Mouse (Mus musculus): ENCODE data around the gene Fbxw2.

DNA sequence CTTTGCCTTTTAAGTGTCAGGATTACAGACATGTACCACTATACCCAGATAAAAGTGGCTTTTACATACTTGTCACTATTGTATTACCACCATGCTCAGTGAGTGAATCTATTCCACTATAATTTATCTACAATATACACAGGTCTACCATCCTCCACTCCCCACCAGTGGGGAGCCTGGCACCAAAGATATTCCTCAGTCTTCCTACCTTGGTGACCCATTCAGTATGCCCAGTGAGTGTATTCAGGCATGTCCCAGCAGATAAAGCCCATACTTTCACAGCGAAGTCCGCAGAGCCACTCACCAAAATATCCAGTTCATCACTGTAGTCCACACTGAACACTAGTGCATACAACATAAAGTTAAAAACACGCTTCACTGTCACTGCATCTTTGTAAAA lies 15.3 kb downstream of the Fbxw2 start:
- TF ChIP-seq CTCF (IDR thresholded peaks at IDR 0.05; ENCODE audit: low read depth, low read length) (no peak), POLR2A (IDR thresholded peaks at IDR 0.05; ENCODE audit: insufficient read depth, low read length) (no peak), EP300 (IDR thresholded peaks at IDR 0.05; ENCODE audit: insufficient read depth, low read depth, low read length) (no peak)
